Mouse (Mus musculus): ENCODE measurements around the gene Myl6. TPM values are rescaled to one million over a fixed set of nuclear protein-coding genes. Genes with fewer than 3 reads are reported as not detected.

Myl6 gene
- polyA plus RNA-seq, 1 experiment from 2014 or later = 892 TPM

GRCm38 (mm10) chr10:128441324-128442119 lies 52.4 kb downstream of the Myl6 start:
- ATAC-seq (replicated peaks) = no peak
- no peak overlapping the region for H3K27ac ChIP-seq
- H3K9ac ChIP-seq = no peak overlapping the region
- WGBS = 82% methylated on average over 10 of the region's 10 CpGs
- H3K36me3 ChIP-seq (replicated peaks) = peaks cover 36% of the 10 kb centered on the region
- H3K9me3 ChIP-seq = no peaks in the 10 kb centered on the region
- no peaks in the 10 kb centered on the region for H3K27me3 ChIP-seq (replicated peaks)
- H3K4me1 ChIP-seq = no peaks in the 10 kb centered on the region
- no peak overlapping the region for H3K4me3 ChIP-seq
- H3K4me2 ChIP-seq = no peak overlapping the region

Small RNA genes within 50 kb of the gene (microRNA-seq; reads per million reads assigned to microRNA genes)
- gene Mir6916 = not detected
- 0.74 reads per million for gene Mir8105

Other genes with a start within 250 kb of the Myl6 start
- not detected in 2 replicates for gene Apon, start 240.0 kb downstream of the Myl6 start, polyA plus RNA-seq (2015; fragmentation: Nextera tagmentation; extraction: Ambion mirVana)
- 0.18 TPM in 1 of 2 replicates, not detected in the other for gene Apof, start 225.5 kb downstream of the Myl6 start, polyA plus RNA-seq (2015; fragmentation: Nextera tagmentation; extraction: Ambion mirVana)
- 21.4 and 23.5 TPM in 2 replicates for gene Stat2, start 223.6 kb downstream of the Myl6 start, polyA plus RNA-seq (2015; fragmentation: Nextera tagmentation; extraction: Ambion mirVana)
- gene Il23a, start 195.4 kb downstream of the Myl6 start, polyA plus RNA-seq (2015; fragmentation: Nextera tagmentation; extraction: Ambion mirVana) = not detected in 2 replicates
- gene Pan2, start 190.8 kb downstream of the Myl6 start, polyA plus RNA-seq (2015; fragmentation: Nextera tagmentation; extraction: Ambion mirVana) = 21.9 and 24.0 TPM in 2 replicates
- 194 and 204 TPM in 2 replicates for gene Cnpy2, start 171.7 kb downstream of the Myl6 start, polyA plus RNA-seq (2015; fragmentation: Nextera tagmentation; extraction: Ambion mirVana)
- gene Cs, start 156.4 kb downstream of the Myl6 start, polyA plus RNA-seq (2015; fragmentation: Nextera tagmentation; extraction: Ambion mirVana) = 256 and 257 TPM in 2 replicates
- 42.6 and 44.2 TPM in 2 replicates for gene Coq10a, start 125.1 kb downstream of the Myl6 start, polyA plus RNA-seq (2015; fragmentation: Nextera tagmentation; extraction: Ambion mirVana)
- 15.0 and 15.6 TPM in 2 replicates for gene Ankrd52, start 117.0 kb downstream of the Myl6 start, polyA plus RNA-seq (2015; fragmentation: Nextera tagmentation; extraction: Ambion mirVana)
- gene Slc39a5, start 92.9 kb downstream of the Myl6 start, polyA plus RNA-seq (2015; fragmentation: Nextera tagmentation; extraction: Ambion mirVana) = not detected in 2 replicates
- gene Nabp2, start 82.7 kb downstream of the Myl6 start, polyA plus RNA-seq (2015; fragmentation: Nextera tagmentation; extraction: Ambion mirVana) = 146 and 147 TPM in 2 replicates
- gene Rnf41, start 82.5 kb downstream of the Myl6 start, polyA plus RNA-seq (2015; fragmentation: Nextera tagmentation; extraction: Ambion mirVana) = 105 and 107 TPM in 2 replicates
- gene Smarcc2, start 34.9 kb downstream of the Myl6 start, polyA plus RNA-seq (2015; fragmentation: Nextera tagmentation; extraction: Ambion mirVana) = 201 and 209 TPM in 2 replicates
- 5.4 and 5.7 TPM in 2 replicates for gene Myl6b, start 4.5 kb upstream of the Myl6 start, polyA plus RNA-seq (2015; fragmentation: Nextera tagmentation; extraction: Ambion mirVana)
- 10.5 and 11.1 TPM in 2 replicates for gene Esyt1, start 31.7 kb upstream of the Myl6 start, polyA plus RNA-seq (2015; fragmentation: Nextera tagmentation; extraction: Ambion mirVana)
- gene Zc3h10, start 53.6 kb upstream of the Myl6 start, polyA plus RNA-seq (2015; fragmentation: Nextera tagmentation; extraction: Ambion mirVana) = 20.8 and 22.7 TPM in 2 replicates
- gene Rpl41, start 55.2 kb upstream of the Myl6 start, polyA plus RNA-seq (2015; fragmentation: Nextera tagmentation; extraction: Ambion mirVana) = 2,126 and 2,161 TPM in 2 replicates
- 125 and 128 TPM in 2 replicates for gene Pa2g4, start 71.8 kb upstream of the Myl6 start, polyA plus RNA-seq (2015; fragmentation: Nextera tagmentation; extraction: Ambion mirVana)
- 0.42 and 0.56 TPM in 2 replicates for gene Erbb3, start 95.5 kb upstream of the Myl6 start, polyA plus RNA-seq (2015; fragmentation: Nextera tagmentation; extraction: Ambion mirVana)
- 322 and 332 TPM in 2 replicates for gene Rps26, start 132.6 kb upstream of the Myl6 start, polyA plus RNA-seq (2015; fragmentation: Nextera tagmentation; extraction: Ambion mirVana)
- 23.0 and 23.1 TPM in 2 replicates for gene Ikzf4, start 151.8 kb upstream of the Myl6 start, polyA plus RNA-seq (2015; fragmentation: Nextera tagmentation; extraction: Ambion mirVana)
- 14.3 and 16.7 TPM in 2 replicates for gene Suox, start 179.9 kb upstream of the Myl6 start, polyA plus RNA-seq (2015; fragmentation: Nextera tagmentation; extraction: Ambion mirVana)
- 122 and 123 TPM in 2 replicates for gene Rab5b, start 202.1 kb upstream of the Myl6 start, polyA plus RNA-seq (2015; fragmentation: Nextera tagmentation; extraction: Ambion mirVana)
- gene Pmel, start 210.1 kb upstream of the Myl6 start, polyA plus RNA-seq (2015; fragmentation: Nextera tagmentation; extraction: Ambion mirVana) = 0.54 and 0.88 TPM in 2 replicates
- gene Cdk2, start 210.9 kb upstream of the Myl6 start, polyA plus RNA-seq (2015; fragmentation: Nextera tagmentation; extraction: Ambion mirVana) = 15.1 and 18.6 TPM in 2 replicates

Data from midbrain, embryonic 15.5 days (tissue).